In the genomic region with DNA sequence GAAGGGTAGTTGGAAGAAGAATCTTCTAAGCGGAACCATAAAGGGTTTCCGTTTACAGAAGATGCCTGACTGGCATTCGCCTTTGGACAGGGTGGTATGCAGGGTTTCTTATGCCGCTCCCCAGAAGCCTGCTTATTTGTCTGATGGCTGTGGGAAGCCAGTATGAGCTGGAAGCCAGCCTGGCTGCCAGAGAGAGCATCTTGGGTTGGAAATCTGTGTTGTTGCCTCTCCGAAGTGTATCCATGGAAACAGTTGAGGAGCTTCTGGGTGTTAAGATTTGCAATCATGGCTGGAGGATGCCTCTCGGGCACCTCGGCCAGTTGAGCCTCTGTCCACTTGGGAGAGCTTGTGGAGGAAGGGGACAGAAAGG, we compare ENCODE assay signal across 11 mouse cellular contexts.
DNase-seq lines count a peak whose midpoint lies in the region; ATAC-seq and TF ChIP-seq lines count a peak whose summit lies in the region.
"Had no signal": no experiment of that assay in that cellular context is flagged by ENCODE, and none has a peak within 500 bp of the region (broad histone marks: within the 10 kb centered on the region; RNA-seq: fewer than 3 reads in every experiment).

No protein-coding gene starts in this region.

- no peak overlapping the region for H3K4me2 ChIP-seq in hindbrain, embryonic 15.5 days
- peak overlapping the region; percentile 26; the same call in 1 of the 2 replicates for H3K4me2 ChIP-seq in forebrain, embryonic 15.5 days (replicated peaks)
- H3K4me2 ChIP-seq in midbrain, postnatal 0 days (ENCODE audit: low read depth, low read length, poor library complexity, severe bottlenecking): no peak overlapping the region

- no peak for DNase-seq in hindbrain, embryonic 10.5 days (ENCODE audit: low spot score)
- DNase-seq in layer of hippocampus, postnatal 36 days: peak; percentile 39 to 42
- peak; percentile 76 for DNase-seq in midbrain, postnatal 0 days (ENCODE audit: low spot score)
- no peak for DNase-seq in kidney, postnatal 25 days
- no peak for DNase-seq in adrenal gland, postnatal 36 days
- DNase-seq: gastrocnemius, postnatal 10 days had no signal

- TF ChIP-seq CTCF in midbrain, postnatal 0 days (IDR thresholded peaks at IDR 0.05): no peak

- H3K27me3 ChIP-seq in hindbrain, embryonic 15.5 days: no peaks in the 10 kb centered on the region
- H3K27me3 ChIP-seq in hindbrain, embryonic 10.5 days (ENCODE audit: insufficient read depth, poor library complexity, severe bottlenecking): peaks cover 49% of the 10 kb centered on the region
- H3K27me3 ChIP-seq in forebrain, embryonic 15.5 days: peaks cover 10% of the 10 kb centered on the region
- H3K27me3 ChIP-seq in midbrain, postnatal 0 days (ENCODE audit: insufficient read depth, low read length): no peaks in the 10 kb centered on the region

- 59% methylated on average over 7 of the region's 7 CpGs for WGBS in hindbrain, embryonic 15.5 days
- WGBS in hindbrain, embryonic 10.5 days: 86% methylated on average over 7 of the region's 7 CpGs
- WGBS in forebrain, embryonic 15.5 days: 50% methylated on average over 7 of the region's 7 CpGs
- 44% methylated on average over 7 of the region's 7 CpGs for WGBS in midbrain, postnatal 0 days

- no peak overlapping the region for H3K4me3 ChIP-seq in hindbrain, embryonic 15.5 days
- H3K4me3 ChIP-seq in hindbrain, embryonic 10.5 days: no peak overlapping the region
- no peak overlapping the region for H3K4me3 ChIP-seq in forebrain, embryonic 15.5 days
- H3K4me3 ChIP-seq in midbrain, postnatal 0 days (ENCODE audit: low read depth, low read length): no peak overlapping the region

- H3K9ac ChIP-seq in hindbrain, embryonic 15.5 days: no peak overlapping the region
- no peak overlapping the region for H3K9ac ChIP-seq in forebrain, embryonic 15.5 days (replicated peaks)
- no peak overlapping the region for H3K9ac ChIP-seq in midbrain, postnatal 0 days (replicated peaks; ENCODE audit: low read length, poor library complexity, severe bottlenecking)

- 0 out of 2 replicates have a peak overlapping the region, but pooled peaks have one; percentile 6 for H3K27ac ChIP-seq in hindbrain, embryonic 15.5 days (replicated peaks)
- H3K27ac ChIP-seq in hindbrain, embryonic 10.5 days: no peak overlapping the region
- peak overlapping the region; percentile 71 for H3K27ac ChIP-seq in forebrain, embryonic 15.5 days (replicated peaks)
- no peak overlapping the region for H3K27ac ChIP-seq in midbrain, postnatal 0 days (ENCODE audit: low read depth, low read length)
- H3K27ac ChIP-seq: macrophage had no signal

- peaks cover 40% of the 10 kb centered on the region for H3K4me1 ChIP-seq in hindbrain, embryonic 15.5 days (replicated peaks)
- H3K4me1 ChIP-seq in hindbrain, embryonic 10.5 days (replicated peaks): peaks cover 47% of the 10 kb centered on the region
- peaks cover 47% of the 10 kb centered on the region for H3K4me1 ChIP-seq in forebrain, embryonic 15.5 days
- H3K4me1 ChIP-seq in midbrain, postnatal 0 days (ENCODE audit: insufficient read depth, low read length): peaks cover 17% of the 10 kb centered on the region; the same call in 1 of the 2 replicates

- no peak for ATAC-seq in hindbrain, embryonic 15.5 days (ENCODE audit: low FRiP score, low read depth)
- ATAC-seq in forebrain, embryonic 15.5 days (replicated peaks): no peak; the same call in 1 of the 2 replicates
- ATAC-seq in midbrain, postnatal 0 days (ENCODE audit: low FRiP score): no peak; the same call in 1 of the 2 replicates
- no peak for ATAC-seq in megakaryocyte, adult 5-6 weeks (ENCODE audit: poor library complexity, severe bottlenecking)
- ATAC-seq: activated CD4-positive, CD25-positive, alpha-beta regulatory T cell, adult 4 months had no signal

- no peaks in the 10 kb centered on the region for H3K9me3 ChIP-seq in hindbrain, embryonic 15.5 days
- no peaks in the 10 kb centered on the region for H3K9me3 ChIP-seq in hindbrain, embryonic 10.5 days
- H3K9me3 ChIP-seq in forebrain, embryonic 15.5 days: no peaks in the 10 kb centered on the region
- no peaks in the 10 kb centered on the region for H3K9me3 ChIP-seq in midbrain, postnatal 0 days (ENCODE audit: low read length)

- H3K36me3 ChIP-seq in hindbrain, embryonic 15.5 days: no peaks in the 10 kb centered on the region
- peaks cover 14% of the 10 kb centered on the region for H3K36me3 ChIP-seq in hindbrain, embryonic 10.5 days
- H3K36me3 ChIP-seq in forebrain, embryonic 15.5 days: no peaks in the 10 kb centered on the region
- H3K36me3 ChIP-seq in midbrain, postnatal 0 days (ENCODE audit: insufficient read depth, low read length): no peaks in the 10 kb centered on the region

Comparison
In these comparisons a context has a peak if more than half of its experiments do, and no peak if none do; other contexts are left out.
1. H3K27ac ChIP-seq: peak in hindbrain, embryonic 15.5 days (single experiment) and forebrain, embryonic 15.5 days (single experiment); none in hindbrain, embryonic 10.5 days (single experiment) and midbrain, postnatal 0 days (single experiment).
2. DNase-seq: peak in layer of hippocampus, postnatal 36 days (2 of 2) and midbrain, postnatal 0 days (single experiment); none in hindbrain, embryonic 10.5 days (single experiment), kidney, postnatal 25 days (0 of 2) and adrenal gland, postnatal 36 days (0 of 2).